ENCODE assay signal across 11 mouse cellular contexts in the genomic region with DNA sequence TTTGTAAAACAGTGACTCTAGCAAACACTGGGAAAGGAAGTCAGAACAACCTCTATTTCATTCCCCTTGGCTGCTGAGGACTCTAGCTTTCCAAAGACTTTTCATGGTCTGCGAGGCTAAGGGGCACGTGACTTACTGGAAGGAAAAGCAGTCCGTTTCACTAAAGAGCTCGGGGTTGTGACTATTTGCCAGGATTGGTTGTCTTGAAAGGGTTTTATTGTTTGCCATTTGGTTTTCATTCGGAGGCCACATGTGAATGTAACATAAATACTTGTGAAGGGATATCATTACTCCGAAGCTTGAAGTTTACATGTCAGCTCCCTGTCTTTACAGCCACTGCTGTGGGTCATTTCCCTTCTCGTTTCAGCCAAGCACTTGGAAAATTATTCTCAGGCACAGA.
"Had no signal": no experiment of that assay in that cellular context is flagged by ENCODE, and none has a peak within 500 bp of the region (broad histone marks: within the 10 kb centered on the region; RNA-seq: fewer than 3 reads in every experiment).

No protein-coding gene starts in this region.

- H3K4me3 ChIP-seq: liver, embryonic 12.5 days; midbrain, embryonic 15.5 days had no signal

- H3K27me3 ChIP-seq: liver, embryonic 12.5 days; midbrain, embryonic 15.5 days had no signal

- H3K9ac ChIP-seq: liver, embryonic 12.5 days; midbrain, embryonic 15.5 days had no signal

- H3K9me3 ChIP-seq: liver, embryonic 12.5 days; midbrain, embryonic 15.5 days had no signal

- H3K4me2 ChIP-seq: liver, embryonic 12.5 days; midbrain, embryonic 11.5 days; midbrain, embryonic 15.5 days had no signal

- ATAC-seq: intestine, postnatal 0 days; liver, embryonic 12.5 days; midbrain, embryonic 15.5 days had no signal

- DNase-seq: kidney, adult 8-10 months; kidney, postnatal 25 days; layer of hippocampus, adult 9-11 months; layer of hippocampus, postnatal 36 days; lung, postnatal 36 days; right cerebral cortex, postnatal 14 days; thymus, postnatal 36 days had no signal

- H3K36me3 ChIP-seq: liver, embryonic 12.5 days; midbrain, embryonic 15.5 days had no signal

- H3K27ac ChIP-seq: liver, embryonic 12.5 days; midbrain, embryonic 15.5 days had no signal

- H3K4me1 ChIP-seq: liver, embryonic 12.5 days; midbrain, embryonic 15.5 days had no signal
